Mouse (Mus musculus) spleen, adult 2 months (tissue): ENCODE data around the gene Arid4a. TPM values are rescaled to one million over a fixed set of nuclear protein-coding genes. Genes with fewer than 3 reads are reported as not detected.
"Not testable (repeated sequence)": the region's sequence is repeated elsewhere in the genome, so short reads cannot be mapped to it uniquely, and the experiment has no call there.

Experiments
- DNase-seq, 2 experiments: peaks; one replicate each; pipeline versions ENCODE4 v3.0.0 to v3.0.0-alpha.2; 2012 to 2021; ENCODE audit warnings: low spot score in 2 of 2, low read depth in 1 of 2
- H3K27ac ChIP-seq: fragments of 200-500 bp; 2 replicates; pipeline ENCODE4 v1.5.1; 2012; ENCODE audit warnings: low read length, inconsistent platforms; ENCODE audit not compliant: insufficient read depth
- H3K27me3 ChIP-seq: fragments of 200-500 bp; 2 replicates; pipeline ENCODE4 v1.6.1; 2012; ENCODE audit warnings: mild to moderate bottlenecking, moderate library complexity, low read length, inconsistent platforms; ENCODE audit not compliant: control insufficient read depth, insufficient read depth
- H3K36me3 ChIP-seq: fragments of 200-500 bp; 2 replicates; pipeline ENCODE4 v1.6.1; 2012; ENCODE audit warnings: mild to moderate bottlenecking, low read length, inconsistent platforms; ENCODE audit not compliant: control insufficient read depth, insufficient read depth
- H3K4me1 ChIP-seq: fragments of 200-500 bp; 2 replicates; pipeline ENCODE4 v1.6.1; 2011; ENCODE audit warnings: inconsistent platforms; ENCODE audit not compliant: control insufficient read depth, insufficient read depth, insufficient read length
- H3K4me3 ChIP-seq: fragments of 200-500 bp; 2 replicates; pipeline ENCODE4 v1.5.1; 2011; ENCODE audit warnings: mild to moderate bottlenecking, inconsistent platforms; ENCODE audit not compliant: insufficient read depth, insufficient read length; ENCODE audit errors: extremely low read depth
- CTCF ChIP-seq: fragments of 200-500 bp; IDR thresholded peaks from 2 replicates; pipeline ENCODE4 v1.5.1; 2011; ENCODE audit warnings: mild to moderate bottlenecking, inconsistent platforms; ENCODE audit not compliant: insufficient read depth, insufficient read length, insufficient replicate concordance; ENCODE audit errors: extremely low read depth
- POLR2A ChIP-seq: fragments of 200-500 bp; IDR thresholded peaks from 2 replicates; pipeline ENCODE4 v1.6.1; 2011; ENCODE audit warnings: low read depth, low read length, inconsistent platforms
- WGBS: fragments of 180-500 bp; shearing (Covaris S2); methylation state at CpG from one replicate; pipeline ENCODE4 v1.1.7; 2018; 5-methylcytosine and 5-hydroxymethylcytosine counted together
- polyA plus RNA-seq: library from polyadenylated mRNA; depleted of rRNA; stranded (reverse); fragments of >200 nt; gene quantifications from 2 replicates; pipeline ENCODE4 v1.2.3, GENCODE M21; 2012

Gene Arid4a
- polyA plus RNA-seq, 1 experiment = 4.7 TPM

GRCm38 (mm10) chr12:71016211-71016502, 367 bp downstream of the Arid4a start:
- H3K4me1 ChIP-seq = peaks cover 8% of the 10 kb centered on the region
- WGBS = under 1% methylated on average over 33 of the region's 33 CpGs
- TF ChIP-seq CTCF = no peak
- TF ChIP-seq POLR2A = no peak
- peak overlapping the region; percentile 95 for H3K27ac ChIP-seq
- 0 out of 2 replicates have a peak, but pooled peaks cover 1% of the 10 kb centered on the region for H3K27me3 ChIP-seq
- peak overlapping the region; percentile 84 for H3K4me3 ChIP-seq
- peaks cover 17% of the 10 kb centered on the region for H3K36me3 ChIP-seq
- DNase-seq = no peak

DNA sequence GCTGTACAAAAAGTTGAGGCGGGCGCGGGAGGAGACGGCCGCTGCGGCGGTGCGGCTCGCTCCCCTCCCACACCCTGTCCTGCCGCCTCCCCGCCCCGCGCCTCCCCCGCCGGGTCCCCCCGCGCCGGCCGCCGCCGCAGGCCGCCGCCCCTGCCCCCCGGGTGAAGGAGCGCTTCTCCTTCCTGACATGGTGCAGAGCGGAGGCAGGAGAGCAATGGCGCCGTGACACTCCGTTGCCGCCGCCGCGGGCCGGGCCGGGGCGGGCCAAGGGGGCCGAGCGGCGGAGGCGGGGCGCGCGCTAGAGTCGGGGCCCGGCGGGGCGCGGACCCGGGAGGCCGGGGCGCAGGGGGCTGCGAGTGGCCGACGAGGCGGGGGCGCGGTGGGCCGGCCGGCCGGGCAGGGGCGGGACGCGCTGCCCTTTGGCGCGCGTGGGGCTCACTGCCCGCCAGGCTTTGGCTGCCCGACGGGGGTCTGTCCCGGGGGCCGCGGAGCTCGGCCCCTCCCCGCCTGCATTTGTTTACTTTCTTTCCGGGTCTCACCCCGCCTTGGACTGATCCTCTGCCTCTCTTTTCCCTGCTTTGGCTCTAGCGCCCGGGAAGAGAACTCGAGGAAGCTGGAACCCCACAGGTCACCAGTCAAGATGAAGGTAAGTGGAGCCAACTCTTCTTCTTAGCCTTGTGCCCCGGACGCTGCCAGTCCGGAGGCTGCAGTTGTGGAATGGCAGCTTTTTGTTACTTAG, 882 bp downstream of the Arid4a start:
- Histone ChIP-seq H3K36me3 (peaks cover 20% of the 10 kb centered on the region), H3K27ac (peak overlapping the region; percentile 95), H3K4me1 (peaks cover 8% of the 10 kb centered on the region), H3K4me3 (peak overlapping the region; percentile 84), H3K27me3 (0 out of 2 replicates have a peak, but pooled peaks cover 1% of the 10 kb centered on the region)
- 1% methylated on average over 67 of the region's 82 CpGs for WGBS
- peak in 1 of 2 experiments; percentile 50 for DNase-seq
- TF ChIP-seq POLR2A (no peak), CTCF (no peak)

DNA sequence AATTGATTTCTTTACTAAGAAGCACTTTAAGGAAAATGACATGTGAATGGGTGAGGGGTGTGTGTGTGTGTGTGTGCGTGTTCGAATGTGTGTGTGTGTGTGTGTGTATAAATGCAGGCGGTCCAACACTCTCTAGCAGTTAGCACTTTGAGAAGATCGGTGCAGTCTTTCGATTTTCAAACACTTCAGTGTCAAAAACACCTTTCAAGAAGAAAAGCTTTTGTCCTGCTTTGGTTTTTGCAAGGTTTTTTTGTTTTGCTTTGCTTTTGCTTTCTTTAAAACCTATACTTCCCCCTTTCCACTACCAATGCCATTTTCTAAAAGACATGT, 1.4 kb downstream of the Arid4a start:
- Histone ChIP-seq H3K27ac (peak overlapping the region; percentile 95), H3K4me3 (peak overlapping the region; percentile 84), H3K4me1 (peaks cover 5% of the 10 kb centered on the region), H3K36me3 (peaks cover 22% of the 10 kb centered on the region), H3K27me3 (0 out of 2 replicates have a peak, but pooled peaks cover 1% of the 10 kb centered on the region)
- DNase-seq = no peak
- no peak for TF ChIP-seq CTCF
- WGBS = under 1% methylated on average over 5 of the region's 5 CpGs

DNA sequence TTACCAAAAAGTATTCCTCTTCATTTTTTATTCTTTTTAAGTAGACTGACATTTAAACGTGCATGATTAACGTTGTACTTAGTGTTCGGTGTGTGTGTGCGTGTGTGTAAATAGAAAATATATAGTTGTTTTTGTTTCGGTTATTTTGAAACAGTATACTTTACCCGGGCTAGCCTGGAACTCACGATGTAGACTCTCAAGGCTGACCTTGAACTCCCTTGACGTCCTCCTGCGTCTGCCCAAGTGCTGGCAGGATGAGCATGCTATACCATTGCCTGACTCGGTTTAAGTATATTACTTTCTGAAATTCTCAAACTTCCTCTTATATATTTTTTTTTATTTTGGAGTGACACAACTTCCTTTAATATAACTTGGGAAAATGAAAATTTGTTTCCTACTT, 2.0 kb downstream of the Arid4a start:
- Histone ChIP-seq H3K4me3 (peak overlapping the region; percentile 17; the same call in 1 of the 2 replicates), H3K4me1 (peaks cover 3% of the 10 kb centered on the region), H3K36me3 (peaks cover 24% of the 10 kb centered on the region), H3K27ac (no peak overlapping the region), H3K27me3 (0 out of 2 replicates have a peak, but pooled peaks cover 1% of the 10 kb centered on the region)
- no peak for DNase-seq
- WGBS = 51% methylated on average over 10 of the region's 10 CpGs
- TF ChIP-seq CTCF (no peak), POLR2A (no peak)

GRCm38 (mm10) chr12:71019211-71019610, 3.4 kb downstream of the Arid4a start:
- Histone ChIP-seq H3K36me3 (peaks cover 31% of the 10 kb centered on the region), H3K27me3 (0 out of 2 replicates have a peak, but pooled peaks cover 1% of the 10 kb centered on the region), H3K4me1 (no peaks in the 10 kb centered on the region; the same call in 1 of the 2 replicates), H3K4me3 (no peak overlapping the region), H3K27ac (no peak overlapping the region)
- no peak for DNase-seq
- TF ChIP-seq CTCF (no peak), POLR2A (no peak)
- 90% methylated on average over 8 of the region's 8 CpGs for WGBS

GRCm38 (mm10) chr12:71024411-71024810, 8.6 kb downstream of the Arid4a start:
- H3K27ac ChIP-seq = no peak overlapping the region
- H3K4me1 ChIP-seq = no peaks in the 10 kb centered on the region
- TF ChIP-seq CTCF (no peak), POLR2A (no peak)
- H3K36me3 ChIP-seq = peaks cover 49% of the 10 kb centered on the region
- no peak overlapping the region for H3K4me3 ChIP-seq
- 95% methylated on average over 10 of the region's 10 CpGs for WGBS
- no peaks in the 10 kb centered on the region for H3K27me3 ChIP-seq
- no peak for DNase-seq

DNA sequence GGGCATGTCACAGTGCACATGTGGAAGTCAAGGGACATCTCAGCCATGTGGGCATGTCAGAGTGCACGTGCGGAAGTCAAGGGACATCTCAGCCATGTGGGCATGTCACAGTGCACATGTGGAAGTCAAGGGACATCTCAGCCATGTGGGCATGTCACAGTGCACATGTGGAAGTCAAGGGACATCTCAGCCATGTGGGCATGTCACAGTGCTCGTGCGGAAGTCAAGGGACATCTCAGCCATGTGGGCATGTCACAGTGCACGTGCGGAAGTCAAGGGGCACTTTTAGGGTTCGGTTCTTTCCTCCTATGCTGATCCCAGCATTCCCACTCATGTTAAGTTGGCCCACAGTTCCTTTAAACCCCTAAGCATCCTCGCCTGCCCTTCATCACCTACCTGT, 12.5 kb downstream of the Arid4a start:
- not testable (repeated sequence) for H3K4me1 ChIP-seq, H3K4me3 ChIP-seq, H3K27me3 ChIP-seq, H3K27ac ChIP-seq, DNase-seq
- WGBS = 95% methylated on average over 8 of the region's 8 CpGs
- H3K36me3 ChIP-seq = peaks cover 39% of the 10 kb centered on the region
